Mouse (Mus musculus) brain, embryonic 14.5 days (tissue): ENCODE data around the gene Pygl.
"Not testable (repeated sequence)": the region's sequence is repeated elsewhere in the genome, so short reads cannot be mapped to it uniquely, and the experiment has no call there.

ENCODE experiments used
- CTCF ChIP-seq: fragments of 200-500 bp; IDR thresholded peaks from 2 replicates; pipeline ENCODE4 v1.5.1; 2012; ENCODE audit warnings: inconsistent platforms, mild to moderate bottlenecking, moderate library complexity, borderline replicate concordance; ENCODE audit not compliant: insufficient read depth, insufficient read length; ENCODE audit errors: extremely low read depth
- POLR2A ChIP-seq: fragments of 200-500 bp; IDR thresholded peaks from 2 replicates; pipeline ENCODE4 v1.6.1; 2012; ENCODE audit warnings: mild to moderate bottlenecking, inconsistent platforms, borderline replicate concordance; ENCODE audit not compliant: poor library complexity, insufficient read depth, insufficient read length, severe bottlenecking; ENCODE audit errors: extremely low read depth

DNA sequence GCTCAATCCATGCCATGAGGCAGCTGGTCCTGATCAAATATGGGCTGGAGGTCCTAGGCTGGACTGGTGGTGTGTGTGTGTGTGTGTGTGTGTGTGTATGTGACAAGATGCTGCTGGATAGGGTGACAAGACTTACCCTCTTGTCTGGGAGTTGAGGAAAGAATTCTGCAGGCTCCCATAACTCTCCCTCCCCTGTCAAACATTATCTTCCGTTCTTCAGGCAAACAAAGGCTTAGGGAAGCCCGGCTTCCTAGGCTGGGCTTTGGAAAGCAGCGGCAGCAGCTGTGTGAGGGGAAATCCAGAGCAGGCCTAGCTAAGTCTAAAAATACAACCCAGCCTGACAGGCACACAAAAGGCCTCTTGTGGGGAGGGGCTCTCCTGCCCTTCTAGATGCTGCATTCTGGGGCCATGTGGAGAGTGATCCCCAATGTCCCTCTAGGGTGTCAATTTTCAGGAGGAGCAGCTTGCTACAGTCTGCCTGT, 87.1 kb downstream of the Pygl start:
- TF ChIP-seq POLR2A, CTCF: not testable (repeated sequence)
